Mouse (Mus musculus): ENCODE measurements around the gene Wdr93.

Wdr93 gene

DNA sequence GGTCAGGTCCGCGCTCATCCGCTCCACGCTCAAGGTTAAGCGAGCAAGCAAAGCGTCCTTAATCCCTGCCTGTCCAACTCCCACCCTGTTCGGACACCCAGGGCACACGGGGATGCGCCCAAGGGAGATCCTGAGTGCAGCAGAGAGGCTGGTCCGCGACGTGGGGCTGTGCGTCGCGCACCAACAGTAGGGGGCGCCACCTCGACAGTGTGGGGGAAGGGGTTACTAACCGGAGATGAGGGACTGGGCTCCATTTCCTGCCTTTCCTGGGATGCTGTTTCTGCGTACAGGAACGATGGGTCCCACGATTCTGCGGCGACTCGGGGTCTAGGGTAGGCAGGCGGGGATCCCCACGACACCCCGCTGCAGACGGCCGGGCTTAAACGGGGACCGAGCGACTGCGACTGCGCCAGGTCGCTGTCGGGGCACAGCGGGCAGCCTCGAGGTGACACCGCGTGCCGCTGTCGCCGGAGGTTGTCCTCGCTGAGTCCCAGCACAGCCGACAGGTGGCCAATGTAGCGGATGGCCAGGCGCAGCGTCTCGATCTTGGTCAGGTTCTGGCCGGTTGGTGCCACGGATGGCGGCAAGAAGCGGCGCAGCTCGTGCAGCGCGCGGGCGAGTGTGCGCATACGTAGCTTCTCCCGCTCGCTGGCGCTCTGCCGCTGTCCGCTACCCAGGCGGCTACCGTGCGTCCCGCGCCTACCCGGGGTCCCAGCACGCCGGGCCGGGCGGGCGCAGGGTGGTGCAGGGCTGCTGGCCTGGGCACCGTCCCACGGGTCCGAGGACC is 49.9 kb downstream of the Wdr93 start:
- in situ Hi-C loops (cut with MboI; ENCODE audit: low pct_unique_long_range_greater_than_20kb in 1 of 2, low sequenced_read_pairs in 2 of 2, unreplicated experiment in 1 of 2), result loop anchor here in 1 of 2 experiments (10.0 kb wide), 1 partner anchor 202 kb away; no protein-coding TSS in a partner anchor

DNA sequence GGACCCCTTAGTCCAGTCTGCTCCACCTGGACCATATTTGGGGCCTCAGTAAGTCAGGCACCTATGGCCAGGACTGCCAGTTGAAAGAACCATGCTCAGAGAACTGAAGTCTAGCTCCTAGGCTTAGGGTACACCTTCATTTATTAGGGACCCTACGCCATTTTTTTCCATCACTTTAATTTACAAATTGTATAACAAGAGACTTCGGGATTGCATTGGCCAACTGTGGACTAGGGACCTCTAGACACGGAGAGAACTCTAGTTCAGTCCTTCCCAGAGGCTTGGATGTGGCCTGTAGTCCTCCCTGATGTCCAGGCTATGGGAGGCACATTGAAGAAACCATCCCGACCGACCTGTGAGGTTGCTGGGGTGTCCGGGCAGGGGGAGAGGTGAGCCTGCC is 50.7 kb downstream of the Wdr93 start, which contains the start of gene Mesp1:
Mesp1 (minus strand) TSS at position 101 of the 400 bp plus-strand sequence.
- in situ Hi-C loops (cut with MboI; ENCODE audit: low pct_unique_long_range_greater_than_20kb in 1 of 2, low sequenced_read_pairs in 2 of 2, unreplicated experiment in 1 of 2), result loop anchor here in 1 of 2 experiments (10.0 kb wide), 1 partner anchor 201 kb away; no protein-coding TSS in a partner anchor

GRCm38 (mm10) chr7:79798606-79799005 is 55.6 kb downstream of the Wdr93 start:
- in situ Hi-C loops (cut with MboI; ENCODE audit: low pct_unique_long_range_greater_than_20kb in 1 of 2, low sequenced_read_pairs in 2 of 2, unreplicated experiment in 1 of 2), result loop anchor here (5.0 to 10.0 kb wide), 3 partner anchors 114 to 196 kb away; no protein-coding TSS in a partner anchor

DNA sequence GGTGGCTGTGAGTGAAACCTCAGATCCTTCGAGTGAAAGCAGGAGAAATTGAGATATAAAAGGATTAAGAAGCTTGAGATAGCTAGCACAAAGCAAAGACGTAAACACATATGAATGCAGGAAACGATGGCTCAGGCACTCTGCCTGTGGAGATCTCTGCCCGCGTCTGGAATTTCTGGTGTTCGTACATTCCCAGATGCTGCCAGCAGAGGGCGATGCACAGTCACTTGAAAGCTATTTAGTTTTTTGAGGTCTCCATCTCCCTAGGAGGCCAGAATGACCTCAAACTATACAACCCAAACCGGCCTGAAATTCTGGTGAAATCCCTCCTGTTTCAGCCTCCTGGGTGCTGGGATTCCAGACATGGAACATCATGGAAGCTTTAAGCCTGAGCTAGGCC is 56.1 kb downstream of the Wdr93 start:
- in situ Hi-C loops (cut with MboI; ENCODE audit: low pct_unique_long_range_greater_than_20kb in 1 of 2, low sequenced_read_pairs in 2 of 2, unreplicated experiment in 1 of 2), result loop anchor here (5.0 to 10.0 kb wide), 3 partner anchors 113 to 196 kb away; no protein-coding TSS in a partner anchor

DNA sequence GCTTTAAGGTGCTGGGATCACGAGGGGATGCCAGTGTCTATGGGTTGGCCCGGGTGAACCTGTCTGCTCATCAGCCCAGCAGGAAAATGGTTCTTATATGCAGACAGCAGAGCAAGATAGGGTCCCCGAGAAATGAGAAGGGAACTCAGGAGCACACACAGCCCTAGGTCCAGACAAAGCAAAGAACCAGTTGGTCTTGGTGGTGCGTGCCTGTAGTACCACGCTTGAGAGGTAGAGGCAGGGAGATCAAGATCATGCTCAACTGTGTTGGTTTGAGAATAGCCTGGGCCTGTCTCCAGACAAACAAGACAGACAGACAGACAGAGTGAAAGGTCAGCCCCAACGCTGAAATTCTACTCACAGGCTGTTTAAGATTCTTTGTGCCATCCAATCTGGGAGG is 56.5 kb downstream of the Wdr93 start:
- in situ Hi-C loops (cut with MboI; ENCODE audit: low pct_unique_long_range_greater_than_20kb in 1 of 2, low sequenced_read_pairs in 2 of 2, unreplicated experiment in 1 of 2), result loop anchor here (5.0 to 10.0 kb wide), 3 partner anchors 113 to 195 kb away; no protein-coding TSS in a partner anchor

- in situ Hi-C loops (cut with MboI; ENCODE audit: low pct_unique_long_range_greater_than_20kb in 1 of 2, low sequenced_read_pairs in 2 of 2, unreplicated experiment in 1 of 2), result no loop called here
Observed at GRCm38 (mm10) chr7:79800336-79800735, 57.4 kb downstream of the Wdr93 start.

DNA sequence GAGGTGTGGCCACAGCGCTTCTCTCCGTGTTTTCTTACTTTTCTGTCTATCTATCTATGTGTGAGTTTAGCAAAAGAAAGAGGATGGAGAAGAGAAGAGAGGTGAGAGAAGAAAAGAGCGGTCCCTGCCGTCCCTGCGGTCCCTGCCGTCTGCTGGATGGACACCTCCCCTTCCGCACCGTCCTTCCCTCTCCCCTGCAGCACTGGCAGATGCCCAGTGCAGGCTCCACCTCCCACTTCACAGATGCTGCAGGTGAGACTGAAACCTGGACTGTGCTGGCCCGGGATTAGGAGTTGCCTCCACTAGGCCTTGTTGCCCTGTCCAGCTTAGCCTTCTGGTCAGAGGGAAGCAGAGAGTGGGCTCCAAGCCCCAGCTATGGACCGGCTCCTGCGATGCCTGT is 58.4 kb downstream of the Wdr93 start:
- in situ Hi-C loops (cut with MboI; ENCODE audit: low pct_unique_long_range_greater_than_20kb in 1 of 2, low sequenced_read_pairs in 2 of 2, unreplicated experiment in 1 of 2), result no loop called here

DNA sequence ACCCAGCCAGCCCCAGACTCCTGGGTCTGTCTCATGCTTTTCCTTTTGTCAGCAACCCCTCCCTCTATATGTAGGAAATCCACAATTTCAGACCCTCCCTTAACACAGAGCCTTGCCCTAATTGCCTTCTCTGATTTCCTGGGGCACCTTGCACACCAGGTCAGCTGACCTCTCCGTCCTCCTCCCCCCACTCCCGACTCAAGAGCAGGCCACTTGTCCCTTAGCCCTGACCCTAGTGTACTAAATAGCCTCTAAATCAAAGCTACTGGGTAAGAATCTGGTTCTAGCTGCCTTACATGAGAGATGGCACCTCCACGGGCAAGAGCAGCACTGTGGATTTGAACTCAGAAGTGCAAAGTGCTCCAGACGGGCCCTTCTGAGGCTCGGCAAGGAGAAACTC is 59.1 kb downstream of the Wdr93 start:
- in situ Hi-C loops (cut with MboI; ENCODE audit: low pct_unique_long_range_greater_than_20kb in 1 of 2, low sequenced_read_pairs in 2 of 2, unreplicated experiment in 1 of 2), result no loop called here

GRCm38 (mm10) chr7:79803887-79804286 is 60.9 kb downstream of the Wdr93 start:
- in situ Hi-C loops (cut with MboI; ENCODE audit: low pct_unique_long_range_greater_than_20kb in 1 of 2, low sequenced_read_pairs in 2 of 2, unreplicated experiment in 1 of 2), result no loop called here

GRCm38 (mm10) chr7:79808561-79808960 is 65.6 kb downstream of the Wdr93 start:
- in situ Hi-C loops (cut with MboI; ENCODE audit: low pct_unique_long_range_greater_than_20kb in 1 of 2, low sequenced_read_pairs in 2 of 2, unreplicated experiment in 1 of 2), result no loop called here

DNA sequence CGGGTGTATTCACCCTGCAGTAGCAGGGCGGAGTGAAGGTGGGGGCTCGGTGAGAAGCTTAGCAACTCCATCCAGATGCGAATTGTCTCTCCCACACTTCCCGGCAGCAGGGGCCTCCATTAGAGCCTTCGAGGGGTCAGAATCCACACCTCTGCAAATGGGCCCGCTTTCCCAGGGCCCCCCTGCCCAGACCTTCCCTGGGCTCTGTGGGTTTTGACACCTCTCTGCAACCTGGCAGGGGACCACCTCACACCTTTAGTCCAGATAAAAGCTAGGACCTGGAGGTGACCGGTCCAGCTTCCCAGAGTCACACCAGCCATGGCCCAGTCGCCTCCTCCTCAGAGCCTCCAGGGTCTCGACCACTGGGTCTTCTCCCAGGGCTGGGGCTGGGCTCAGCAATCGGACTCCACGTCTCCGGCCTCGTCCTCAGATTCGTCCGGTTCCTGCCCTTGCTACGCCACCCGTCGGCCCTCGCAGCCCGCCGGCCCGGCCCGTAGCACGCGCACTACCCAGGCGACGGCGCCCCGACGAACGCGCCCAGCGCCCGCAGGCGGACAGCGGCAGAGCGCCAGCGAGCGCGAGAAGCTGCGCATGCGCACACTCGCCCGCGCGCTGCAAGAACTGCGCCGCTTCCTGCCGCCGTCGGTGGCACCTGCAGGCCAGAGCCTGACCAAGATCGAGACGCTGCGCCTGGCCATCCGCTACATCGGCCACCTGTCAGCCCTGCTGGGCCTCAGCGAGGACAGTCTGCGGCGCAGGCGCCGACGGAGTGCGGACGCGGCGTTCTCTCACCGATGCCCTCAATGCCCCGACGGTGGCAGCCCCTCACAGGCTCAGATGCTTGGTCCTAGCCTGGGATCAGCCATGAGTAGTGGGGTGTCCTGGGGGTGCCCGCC is 67.9 kb downstream of the Wdr93 start, which contains the start of gene Mesp2:
Mesp2 (plus strand) TSS at position 117 of the 896 bp plus-strand sequence.
- in situ Hi-C loops (cut with MboI; ENCODE audit: low pct_unique_long_range_greater_than_20kb in 1 of 2, low sequenced_read_pairs in 2 of 2, unreplicated experiment in 1 of 2), result no loop called here

GRCm38 (mm10) chr7:79813409-79813808 is 70.4 kb downstream of the Wdr93 start:
- in situ Hi-C loops (cut with MboI; ENCODE audit: low pct_unique_long_range_greater_than_20kb in 1 of 2, low sequenced_read_pairs in 2 of 2, unreplicated experiment in 1 of 2), result no loop called here

DNA sequence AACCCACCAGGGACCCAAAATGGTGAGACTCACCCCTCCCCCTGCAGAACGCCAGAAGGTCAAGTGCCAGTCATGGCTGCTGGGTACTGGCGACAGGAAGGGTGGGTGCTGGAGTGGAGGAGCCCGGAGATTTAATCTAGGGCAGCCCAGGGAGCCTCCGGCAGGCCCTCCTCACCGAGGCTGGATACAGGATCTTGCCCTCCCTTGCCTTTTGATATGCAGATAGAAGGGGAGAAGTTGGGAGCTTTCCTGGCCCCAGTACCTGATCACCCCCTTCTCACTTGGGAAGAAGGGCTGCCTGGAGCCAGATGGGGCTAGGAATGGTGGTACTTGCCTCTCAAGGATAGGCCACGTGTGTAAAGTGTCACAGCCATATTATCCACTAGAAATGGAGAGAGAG is 75.4 kb downstream of the Wdr93 start:
- in situ Hi-C loops (cut with MboI; ENCODE audit: low pct_unique_long_range_greater_than_20kb in 1 of 2, low sequenced_read_pairs in 2 of 2, unreplicated experiment in 1 of 2), result no loop called here

GRCm38 (mm10) chr7:79819515-79819914 is 76.6 kb downstream of the Wdr93 start:
- in situ Hi-C loops (cut with MboI; ENCODE audit: low pct_unique_long_range_greater_than_20kb in 1 of 2, low sequenced_read_pairs in 2 of 2, unreplicated experiment in 1 of 2), result no loop called here

DNA sequence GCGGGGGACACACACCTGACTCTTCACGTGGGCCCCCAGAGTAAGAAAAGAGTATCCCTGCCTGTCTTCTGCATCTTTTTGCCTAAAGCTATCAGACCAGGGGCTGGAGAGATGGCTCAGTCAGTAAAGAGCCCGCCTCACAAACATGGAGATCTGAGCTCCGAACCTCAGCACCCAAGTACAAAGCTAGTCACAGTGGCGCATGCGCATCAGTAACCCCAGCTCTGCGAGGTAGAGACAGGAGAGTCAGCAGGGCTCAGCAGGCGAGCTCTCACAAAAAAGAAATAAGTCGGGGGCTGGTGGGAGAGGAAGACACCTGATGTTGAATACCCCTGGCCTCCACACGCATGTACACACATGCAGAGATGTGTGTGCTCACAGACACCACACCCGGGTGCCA is 77.0 kb downstream of the Wdr93 start:
- in situ Hi-C loops (cut with MboI; ENCODE audit: low pct_unique_long_range_greater_than_20kb in 1 of 2, low sequenced_read_pairs in 2 of 2, unreplicated experiment in 1 of 2), result no loop called here

GRCm38 (mm10) chr7:79822092-79822695 is 79.2 kb downstream of the Wdr93 start:
- in situ Hi-C loops (cut with MboI; ENCODE audit: low pct_unique_long_range_greater_than_20kb in 1 of 2, low sequenced_read_pairs in 2 of 2, unreplicated experiment in 1 of 2), result no loop called here

- in situ Hi-C loops (cut with MboI; ENCODE audit: low pct_unique_long_range_greater_than_20kb in 1 of 2, low sequenced_read_pairs in 2 of 2, unreplicated experiment in 1 of 2), result no loop called here
Observed at GRCm38 (mm10) chr7:79828341-79828740, 85.4 kb downstream of the Wdr93 start.

DNA sequence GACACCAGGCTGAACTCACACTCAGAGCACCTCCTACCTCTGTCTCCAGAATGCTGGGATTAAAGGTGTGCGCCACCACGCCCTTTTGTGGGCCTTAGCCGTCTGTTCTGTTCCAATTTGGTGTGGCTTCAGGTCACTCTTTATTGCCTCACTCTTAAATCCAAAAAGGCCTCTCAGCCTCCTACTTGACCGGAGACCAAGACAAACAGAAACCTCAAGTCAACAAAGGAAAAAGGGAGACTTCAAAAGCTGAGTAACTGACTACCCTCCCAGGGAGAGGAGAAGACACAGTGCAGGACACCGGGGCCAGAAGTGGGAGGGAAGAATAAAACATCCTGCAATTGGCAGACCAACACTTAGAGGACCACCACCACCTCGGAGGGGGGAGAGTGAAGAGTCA is 88.2 kb downstream of the Wdr93 start:
- in situ Hi-C loops (cut with MboI; ENCODE audit: low pct_unique_long_range_greater_than_20kb in 1 of 2, low sequenced_read_pairs in 2 of 2, unreplicated experiment in 1 of 2), result no loop called here

GRCm38 (mm10) chr7:79831585-79831984 is 88.6 kb downstream of the Wdr93 start:
- in situ Hi-C loops (cut with MboI; ENCODE audit: low pct_unique_long_range_greater_than_20kb in 1 of 2, low sequenced_read_pairs in 2 of 2, unreplicated experiment in 1 of 2), result no loop called here

Measured in mouse embryonic stem cell (cell line).